Mouse (Mus musculus) olfactory bulb, adult 2 months (tissue): ENCODE data around the gene Spns2. TPM values are rescaled to one million over a fixed set of nuclear protein-coding genes. Genes with fewer than 3 reads are reported as not detected.
A peak's percentile ranks its signal among the peaks of the same experiment; 100 is the strongest.

Experiments used
- H3K27ac ChIP-seq: fragments of 200-500 bp; 2 replicates; pipeline ENCODE4 v1.5.1; 2012; ENCODE audit warnings: low read depth, low read length; ENCODE audit not compliant: insufficient read depth
- H3K4me1 ChIP-seq: fragments of 200-500 bp; 2 replicates; pipeline ENCODE4 v1.6.1; 2012; ENCODE audit warnings: low read length; ENCODE audit not compliant: control insufficient read depth, insufficient read depth
- H3K4me3 ChIP-seq: fragments of 200-500 bp; 2 replicates; pipeline ENCODE4 v1.5.1; 2012; ENCODE audit warnings: mild to moderate bottlenecking, low read depth, low read length, moderate library complexity; ENCODE audit not compliant: insufficient read depth
- CTCF ChIP-seq: fragments of 200-500 bp; IDR thresholded peaks from 2 replicates; pipeline ENCODE4 v1.5.1; 2012; ENCODE audit warnings: low read depth, mild to moderate bottlenecking, low read length, moderate library complexity; ENCODE audit not compliant: insufficient read depth
- POLR2A ChIP-seq: fragments of 200-500 bp; IDR thresholded peaks from 2 replicates; pipeline ENCODE4 v1.6.1; 2012; ENCODE audit warnings: mild to moderate bottlenecking, low read depth, low read length, moderate library complexity; ENCODE audit not compliant: insufficient read depth
- WGBS: fragments of 180-500 bp; shearing (Covaris S2); methylation state at CpG from one replicate; pipeline ENCODE4 v1.1.7; 2018; 5-methylcytosine and 5-hydroxymethylcytosine counted together
- polyA plus RNA-seq: library from polyadenylated mRNA; stranded (reverse); fragments of >200 nt; gene quantifications from 2 replicates; pipeline ENCODE4 v1.2.4, GENCODE M21; 2012; ENCODE audit warnings: low replicate concordance; ENCODE audit not compliant: missing spikeins, insufficient read depth, insufficient read length

Spns2 gene
- polyA plus RNA-seq, 1 experiment: not detected

GRCm38 (mm10) chr11:72491130-72491960 lies 1.6 kb upstream of the Spns2 start:
- TF ChIP-seq POLR2A (no peak), CTCF (no peak)
- WGBS: 65% methylated on average over 15 of the region's 15 CpGs
- Histone ChIP-seq H3K4me1 (peaks cover 8% of the 10 kb centered on the region), H3K27ac (no peak overlapping the region), H3K4me3 (no peak overlapping the region)

- Histone ChIP-seq H3K4me1 (peaks cover 25% of the 10 kb centered on the region), H3K27ac (peak overlapping the region; percentile 48), H3K4me3 (peak overlapping the region; percentile 68)
- WGBS: 1% methylated on average over 41 of the region's 42 CpGs
- no peak for TF ChIP-seq POLR2A
- no peak for TF ChIP-seq CTCF
These were observed 307 bp downstream of the Spns2 start for GRCm38 (mm10) chr11:72489397-72489796.

GRCm38 (mm10) chr11:72488753-72489271 lies 892 bp downstream of the Spns2 start:
- WGBS: under 1% methylated on average over 38 of the region's 38 CpGs
- peak overlapping the region; percentile 68 for H3K4me3 ChIP-seq
- TF ChIP-seq POLR2A (no peak), CTCF (no peak)
- peak overlapping the region; percentile 48 for H3K27ac ChIP-seq
- H3K4me1 ChIP-seq: peaks cover 25% of the 10 kb centered on the region

GRCm38 (mm10) chr11:72487739-72488138 lies 2.0 kb downstream of the Spns2 start:
- TF ChIP-seq POLR2A (no peak), CTCF (no peak)
- 76% methylated on average over 2 of the region's 2 CpGs for WGBS
- H3K27ac ChIP-seq: no peak overlapping the region
- no peak overlapping the region for H3K4me3 ChIP-seq
- peaks cover 27% of the 10 kb centered on the region for H3K4me1 ChIP-seq

GRCm38 (mm10) chr11:72487171-72487570 lies 2.5 kb downstream of the Spns2 start:
- 68% methylated on average over 5 of the region's 5 CpGs for WGBS

GRCm38 (mm10) chr11:72485960-72486359 lies 3.7 kb downstream of the Spns2 start:
- TF ChIP-seq POLR2A (no peak), CTCF (no peak)
- no peak overlapping the region for H3K4me3 ChIP-seq
- 82% methylated on average over 11 of the region's 11 CpGs for WGBS
- peaks cover 42% of the 10 kb centered on the region for H3K4me1 ChIP-seq
- H3K27ac ChIP-seq: no peak overlapping the region

More at GRCm38 (mm10) chr11:72487171-72487570, 2.5 kb downstream of the Spns2 start:
- no peak overlapping the region for H3K27ac ChIP-seq
- no peak overlapping the region for H3K4me3 ChIP-seq
- no peak for TF ChIP-seq POLR2A
- TF ChIP-seq CTCF: no peak
- H3K4me1 ChIP-seq: peaks cover 33% of the 10 kb centered on the region

GRCm38 (mm10) chr11:72485157-72485556 lies 4.5 kb downstream of the Spns2 start:
- no peak overlapping the region for H3K4me3 ChIP-seq
- H3K27ac ChIP-seq: no peak overlapping the region
- peaks cover 42% of the 10 kb centered on the region for H3K4me1 ChIP-seq
- WGBS: 55% methylated on average over 5 of the region's 5 CpGs
- no peak for TF ChIP-seq CTCF
- TF ChIP-seq POLR2A: no peak

- Histone ChIP-seq H3K4me3 (no peak overlapping the region), H3K27ac (no peak overlapping the region), H3K4me1 (peaks cover 42% of the 10 kb centered on the region)
- TF ChIP-seq CTCF: no peak
- TF ChIP-seq POLR2A: no peak
- WGBS: 75% methylated on average over 6 of the region's 6 CpGs
These were observed 5.2 kb downstream of the Spns2 start for GRCm38 (mm10) chr11:72484549-72484948.

- WGBS: 66% methylated on average over 4 of the region's 4 CpGs
- Histone ChIP-seq H3K27ac (peak overlapping the region; percentile 29; the same call in 1 of the 2 replicates), H3K4me1 (peaks cover 53% of the 10 kb centered on the region), H3K4me3 (no peak overlapping the region)
- TF ChIP-seq CTCF (no peak), POLR2A (no peak)
These were observed 7.8 kb downstream of the Spns2 start for GRCm38 (mm10) chr11:72481952-72482351.

- H3K4me3 ChIP-seq: no peak overlapping the region
- peaks cover 58% of the 10 kb centered on the region for H3K4me1 ChIP-seq
- WGBS: 45% methylated on average over 5 of the region's 5 CpGs
- TF ChIP-seq CTCF (no peak), POLR2A (no peak)
- H3K27ac ChIP-seq: no peak overlapping the region
These were observed 8.4 kb downstream of the Spns2 start for GRCm38 (mm10) chr11:72481313-72481712.
